Mouse (Mus musculus): ENCODE data around the gene P4ha2.

P4ha2 gene

GRCm38 (mm10) chr11:54107239-54107638 is 7.3 kb downstream of the P4ha2 start:
- DNase-seq (ENCODE audit: low spot score in 2 of 2), result no peak

GRCm38 (mm10) chr11:54108131-54108530 is 8.2 kb downstream of the P4ha2 start:
- no peak for DNase-seq (ENCODE audit: low spot score in 2 of 2)

- no peak for DNase-seq (ENCODE audit: low spot score in 2 of 2)
Observed at GRCm38 (mm10) chr11:54108894-54109293, 9.0 kb downstream of the P4ha2 start.

GRCm38 (mm10) chr11:54111291-54111690 is 11.4 kb downstream of the P4ha2 start:
- no peak for DNase-seq (ENCODE audit: low spot score in 2 of 2)

- no peak for DNase-seq (ENCODE audit: low spot score in 2 of 2)
Observed at GRCm38 (mm10) chr11:54111976-54112741, 12.3 kb downstream of the P4ha2 start.

- peak; percentile 67 to 74 for DNase-seq (ENCODE audit: low spot score in 2 of 2)
Observed at GRCm38 (mm10) chr11:54112920-54113319, 13.0 kb downstream of the P4ha2 start.

GRCm38 (mm10) chr11:54113352-54113751 is 13.5 kb downstream of the P4ha2 start:
- DNase-seq (ENCODE audit: low spot score in 2 of 2), result no peak

GRCm38 (mm10) chr11:54114746-54115145 is 14.9 kb downstream of the P4ha2 start:
- DNase-seq (ENCODE audit: low spot score in 2 of 2), result no peak

- DNase-seq (ENCODE audit: low spot score in 2 of 2), result no peak
Observed at GRCm38 (mm10) chr11:54115301-54115700, 15.4 kb downstream of the P4ha2 start.

GRCm38 (mm10) chr11:54115911-54116310 is 16.0 kb downstream of the P4ha2 start:
- DNase-seq (ENCODE audit: low spot score in 2 of 2), result no peak

GRCm38 (mm10) chr11:54116406-54116805 is 16.5 kb downstream of the P4ha2 start:
- DNase-seq (ENCODE audit: low spot score in 2 of 2), result no peak

- no peak for DNase-seq (ENCODE audit: low spot score in 2 of 2)
Observed at GRCm38 (mm10) chr11:54117096-54117495, 17.2 kb downstream of the P4ha2 start.

- DNase-seq (ENCODE audit: low spot score in 2 of 2), result no peak
Observed at GRCm38 (mm10) chr11:54119126-54119525, 19.2 kb downstream of the P4ha2 start.

GRCm38 (mm10) chr11:54119740-54120360 is 20.0 kb downstream of the P4ha2 start:
- DNase-seq (ENCODE audit: low spot score in 2 of 2), result no peak

- no peak for DNase-seq (ENCODE audit: low spot score in 2 of 2)
Observed at GRCm38 (mm10) chr11:54122416-54123264, 22.7 kb downstream of the P4ha2 start.

- no peak for DNase-seq (ENCODE audit: low spot score in 2 of 2)
Observed at GRCm38 (mm10) chr11:54125982-54126648, 26.2 kb downstream of the P4ha2 start.

GRCm38 (mm10) chr11:54126654-54127374 is 26.9 kb downstream of the P4ha2 start:
- DNase-seq (ENCODE audit: low spot score in 2 of 2), result no peak

- DNase-seq (ENCODE audit: low spot score in 2 of 2), result no peak
Observed at GRCm38 (mm10) chr11:54127397-54127796, 27.5 kb downstream of the P4ha2 start.

- no peak for DNase-seq (ENCODE audit: low spot score in 2 of 2)
Observed at GRCm38 (mm10) chr11:54129955-54130354, 30.1 kb downstream of the P4ha2 start.

GRCm38 (mm10) chr11:54130721-54131120 is 30.8 kb downstream of the P4ha2 start:
- no peak for DNase-seq (ENCODE audit: low spot score in 2 of 2)

- no peak for DNase-seq (ENCODE audit: low spot score in 2 of 2)
Observed at GRCm38 (mm10) chr11:54132290-54132689, 32.4 kb downstream of the P4ha2 start.
